Mouse (Mus musculus) heart, adult 8-10 months (tissue): ENCODE data around the gene Sbk1. TPM values are rescaled to one million over a fixed set of nuclear protein-coding genes. Genes with fewer than 3 reads are reported as not detected.

ENCODE experiments used
- DNase-seq: peaks from one replicate; pipeline ENCODE4 v3.0.0; 2022; ENCODE audit warnings: low spot score
- total RNA-seq, 4 experiments: library from RNA; stranded (reverse); gene quantifications; 2 replicates each; pipeline ENCODE4 v1.2.4; 2022

The Sbk1 gene
- total RNA-seq: 10 to 100 TPM; 73.6 to 99.4 (median 84.5) TPM

DNA sequence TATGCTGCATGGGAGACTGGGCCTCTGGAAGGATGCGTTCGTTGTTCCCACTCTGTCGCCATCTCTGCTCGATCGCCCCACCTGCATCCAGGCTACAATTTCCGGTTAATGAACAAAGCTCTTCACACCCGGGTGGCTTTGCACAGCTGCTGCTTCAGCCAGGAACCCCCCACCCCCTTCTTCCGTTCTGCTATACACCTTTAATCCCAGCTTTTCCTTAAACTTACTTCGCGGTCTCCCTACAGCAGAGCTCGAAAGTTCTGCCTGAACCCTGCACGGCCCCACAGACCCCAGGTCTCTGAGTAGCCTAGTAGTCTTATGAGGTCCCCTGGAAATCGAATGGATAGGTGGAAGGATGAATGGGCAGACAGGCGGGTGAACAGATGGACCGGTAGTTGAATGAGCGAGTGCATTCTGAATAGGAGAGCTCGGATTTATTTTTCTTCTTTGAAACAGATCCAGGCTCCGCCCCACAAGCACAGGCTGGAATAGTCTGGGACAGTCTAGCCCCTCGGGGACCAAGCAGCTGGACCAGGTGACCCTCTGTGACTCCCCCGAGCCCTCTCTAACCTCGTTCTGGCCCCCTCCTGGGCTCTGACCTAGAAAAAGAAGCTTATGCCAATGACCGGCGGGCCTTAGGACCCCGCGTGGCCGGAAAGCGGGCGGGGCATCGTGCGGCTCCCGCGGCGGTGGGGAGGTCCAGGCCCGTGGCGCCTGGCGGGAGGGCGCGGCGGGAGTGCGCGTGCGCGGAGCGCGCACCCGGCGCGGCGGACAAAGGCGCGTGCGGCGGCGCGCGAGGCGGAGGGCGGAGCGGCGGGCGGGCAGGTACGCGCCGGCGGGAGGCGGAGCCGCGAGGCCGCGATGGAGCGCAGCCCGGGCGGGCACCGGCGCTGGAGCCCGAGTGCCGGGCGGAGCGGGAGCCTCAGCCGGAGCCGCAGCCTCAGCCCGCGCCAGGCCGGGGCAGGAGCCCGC is at the start of gene Sbk1:
TSS of gene Sbk1 (plus strand) at position 908 of the 972 bp plus-strand sequence.
- DNase-seq: peak; percentile 92

- DNase-seq: no peak
These were observed 49.7 kb upstream of the Sbk1 start for GRCm38 (mm10) chr7:126222753-126223152.

DNA sequence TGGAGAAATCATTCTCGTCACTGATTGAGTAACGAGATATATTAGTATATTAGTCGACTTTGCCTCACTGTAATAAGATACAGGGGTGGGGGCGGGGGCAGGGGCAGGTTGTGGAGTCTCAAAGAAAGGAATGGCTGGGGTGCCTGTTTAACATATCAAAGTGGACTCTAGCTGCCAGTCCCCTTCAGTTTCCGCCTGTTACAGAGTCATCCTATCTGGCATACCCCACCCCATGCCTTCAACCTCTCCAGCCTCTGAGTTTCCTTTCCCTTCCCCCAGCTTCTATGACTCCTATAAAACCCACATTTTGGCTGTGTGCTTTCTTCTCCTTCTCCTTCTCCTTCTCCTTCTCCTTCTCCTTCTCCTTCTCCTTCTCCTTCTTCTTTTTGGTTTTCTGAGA is 46.3 kb upstream of the Sbk1 start:
- no peak for DNase-seq

- DNase-seq: no peak
These were observed 41.9 kb upstream of the Sbk1 start for GRCm38 (mm10) chr7:126230357-126231148.

DNA sequence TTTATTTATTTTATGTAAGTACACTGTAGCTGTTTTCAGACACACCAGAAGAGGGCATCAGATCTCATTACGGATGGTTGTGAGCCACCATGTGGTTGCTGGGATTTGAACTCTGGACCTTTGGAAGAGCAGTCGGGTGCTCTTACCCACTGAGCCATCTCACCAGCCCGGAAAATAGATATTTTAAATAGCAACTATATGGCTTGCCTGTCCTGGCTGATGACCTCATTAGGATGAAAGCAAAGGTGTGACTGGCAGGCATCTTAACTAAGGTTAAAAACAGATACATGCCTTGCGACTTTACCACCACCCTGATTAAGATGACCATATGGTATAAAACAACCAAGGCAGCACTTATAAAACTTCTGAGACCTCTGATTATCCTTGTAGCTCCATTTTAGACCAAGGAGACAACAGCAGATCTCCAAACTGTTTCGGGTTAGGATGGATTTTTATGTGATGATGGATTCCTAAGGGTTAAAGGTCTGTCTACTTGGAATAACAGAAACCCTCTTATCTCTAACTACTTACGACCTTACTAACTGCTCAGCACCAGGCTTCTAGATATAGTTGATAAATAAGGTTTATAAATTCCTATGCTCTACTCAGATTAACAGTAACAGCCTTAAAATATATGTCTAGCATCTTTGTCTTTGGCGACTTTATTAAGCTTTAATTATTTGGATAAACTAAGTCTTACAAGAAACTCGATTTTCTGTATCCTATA is 39.9 kb upstream of the Sbk1 start:
- no peak for DNase-seq

- no peak for DNase-seq
These were observed 37.8 kb upstream of the Sbk1 start for GRCm38 (mm10) chr7:126234611-126235010.

GRCm38 (mm10) chr7:126236083-126236793 is 36.2 kb upstream of the Sbk1 start:
- DNase-seq: no peak

DNA sequence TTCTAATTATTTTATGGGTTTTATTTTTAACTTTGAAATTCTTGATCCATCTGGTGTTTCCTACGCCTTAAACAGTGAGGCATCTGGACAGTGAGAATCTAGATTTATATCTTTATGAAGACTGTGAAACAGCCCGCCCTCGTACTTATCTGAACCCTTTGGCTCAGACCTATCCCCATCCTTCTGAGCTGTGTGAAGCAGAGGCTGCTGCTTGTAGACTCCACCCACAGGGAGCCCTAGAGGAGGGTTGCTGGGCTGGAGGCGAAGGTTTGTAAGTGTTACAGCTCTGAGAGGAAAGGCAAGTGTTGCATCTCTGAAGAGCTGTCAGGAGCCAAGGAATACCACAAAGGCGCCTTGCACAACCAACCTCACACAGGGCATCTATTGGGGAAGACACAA is 35.6 kb upstream of the Sbk1 start:
- DNase-seq: no peak

- DNase-seq: no peak
These were observed 31.5 kb upstream of the Sbk1 start for GRCm38 (mm10) chr7:126240814-126241360.

GRCm38 (mm10) chr7:126244168-126244750 is 28.2 kb upstream of the Sbk1 start:
- DNase-seq: no peak

DNA sequence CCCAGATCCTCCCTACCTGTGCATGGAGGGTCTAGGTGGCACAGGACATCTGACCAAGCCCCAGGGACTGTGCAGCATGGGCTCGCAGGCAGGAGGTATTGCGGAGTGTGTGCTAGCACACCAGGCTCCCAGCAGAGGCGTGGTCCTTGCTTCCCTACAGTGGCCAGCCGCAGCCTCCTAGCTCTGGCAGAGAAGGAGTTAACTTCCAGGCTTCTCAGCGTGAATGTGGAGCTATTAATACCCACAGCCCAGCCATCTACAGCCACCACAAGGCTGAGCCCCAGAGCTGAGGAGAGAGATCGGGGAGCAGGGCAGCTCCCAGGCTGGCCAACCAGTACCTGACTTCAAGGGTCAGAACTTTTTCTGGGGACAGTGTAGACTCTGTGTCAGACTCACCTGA is 24.3 kb upstream of the Sbk1 start:
- DNase-seq: peak; percentile 47

DNA sequence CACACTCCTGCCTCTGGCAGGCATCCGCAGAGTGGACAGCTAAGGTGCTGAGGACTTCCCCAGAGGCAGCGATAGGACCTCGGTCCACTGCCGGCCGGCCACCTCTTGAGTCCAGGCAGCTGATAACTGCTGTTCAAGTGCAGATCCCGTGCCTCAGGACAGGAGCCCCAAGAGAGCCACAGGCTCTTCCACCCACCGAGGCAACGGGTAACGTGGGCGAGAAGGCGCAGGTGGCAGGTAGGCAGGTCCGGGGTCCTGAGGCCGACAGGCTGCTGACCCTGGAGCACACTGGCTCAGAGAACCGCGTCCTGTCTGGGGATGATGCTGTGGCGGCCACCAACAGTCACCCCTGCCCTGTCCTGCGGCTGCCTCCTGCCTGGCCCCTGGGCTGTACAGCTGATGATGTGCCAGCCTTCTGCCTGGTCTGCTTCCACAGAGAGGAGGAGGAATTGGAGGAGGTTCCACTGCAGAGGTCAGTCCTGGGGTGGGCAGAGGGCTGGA is 23.7 kb upstream of the Sbk1 start:
- DNase-seq: no peak

DNA sequence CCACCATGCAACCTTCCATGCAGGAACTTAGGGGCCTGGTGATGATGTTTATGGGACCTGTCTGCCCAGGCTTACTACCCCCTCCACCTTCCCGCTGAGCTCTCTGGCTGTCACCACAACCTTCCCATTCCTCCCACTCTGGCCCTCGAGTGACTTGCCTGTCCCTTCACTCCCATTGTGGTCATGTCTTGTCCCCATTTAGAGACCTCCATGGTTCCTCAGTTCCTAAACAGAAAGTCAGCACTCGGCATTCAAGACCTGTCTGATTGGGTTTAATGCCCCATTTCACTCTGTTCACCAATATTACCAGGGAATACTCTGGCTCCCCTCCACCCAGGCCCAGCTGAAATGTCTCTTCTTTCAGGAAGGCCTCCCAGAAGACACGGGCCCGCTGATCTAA is 23.3 kb upstream of the Sbk1 start:
- no peak for DNase-seq

GRCm38 (mm10) chr7:126249986-126250385 is 22.4 kb upstream of the Sbk1 start:
- DNase-seq: no peak

GRCm38 (mm10) chr7:126250481-126250880 is 21.9 kb upstream of the Sbk1 start:
- peak; percentile 67 for DNase-seq

DNA sequence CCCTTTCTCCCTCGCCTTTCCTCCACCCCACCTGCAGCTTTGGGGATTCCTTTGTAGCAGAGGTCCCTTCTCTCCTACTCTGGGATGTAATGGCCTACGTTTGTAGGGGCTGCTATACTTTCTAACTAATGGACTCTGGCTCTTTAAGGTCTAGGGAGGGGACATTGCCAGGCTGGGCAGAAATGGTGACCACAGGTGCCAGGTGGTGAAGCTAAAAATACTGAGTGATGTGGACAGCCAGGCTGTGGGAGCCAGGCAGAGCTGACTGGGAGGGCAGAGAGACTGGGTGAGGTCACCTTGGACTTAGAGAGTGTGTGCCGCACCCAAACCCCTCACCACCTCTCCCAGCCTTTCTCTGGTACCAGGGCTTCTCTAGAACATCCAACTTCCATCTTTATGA is 20.7 kb upstream of the Sbk1 start:
- DNase-seq: peak; percentile 58

- no peak for DNase-seq
These were observed 20.2 kb upstream of the Sbk1 start for GRCm38 (mm10) chr7:126252230-126252629.

GRCm38 (mm10) chr7:126260280-126261210 is 11.9 kb upstream of the Sbk1 start:
- DNase-seq: peak; percentile 73

DNA sequence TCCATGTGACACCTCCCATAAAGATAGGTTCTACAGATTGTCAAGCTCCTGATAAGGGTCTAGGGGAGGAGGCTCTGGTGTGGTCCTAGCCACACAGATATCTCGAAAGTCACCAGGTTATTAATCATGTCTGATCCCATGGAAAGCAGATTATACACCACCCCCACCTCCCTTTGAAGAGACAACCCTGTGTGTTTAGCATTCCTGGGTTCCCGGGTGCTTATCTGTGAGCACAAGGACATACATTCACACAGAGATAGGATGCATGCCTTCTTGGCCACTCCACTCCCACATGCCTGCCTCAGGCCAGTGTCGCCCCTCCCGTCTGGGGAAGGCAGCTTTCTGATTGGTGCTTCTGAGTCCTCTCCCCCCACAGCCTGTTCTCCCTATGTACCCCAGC is 10.6 kb upstream of the Sbk1 start:
- DNase-seq: no peak
